Mouse (Mus musculus) granulocyte monocyte progenitor cell, adult 5-6 weeks (primary cell): ENCODE measurements at regions not wholly inside any gene's neighbourhood (a gene's known extent, or its start where the extent isn't known, plus 50 kb on each side); places are given as distances from the start of the nearest gene placed in this dataset.

ENCODE experiments used
- ATAC-seq: replicated peaks from 2 replicates; pipeline ENCODE4 v1.8.0; 2016; ENCODE audit warnings: mild to moderate bottlenecking, moderate TSS enrichment, inconsistent platforms; ENCODE audit not compliant: poor library complexity, severe bottlenecking

DNA sequence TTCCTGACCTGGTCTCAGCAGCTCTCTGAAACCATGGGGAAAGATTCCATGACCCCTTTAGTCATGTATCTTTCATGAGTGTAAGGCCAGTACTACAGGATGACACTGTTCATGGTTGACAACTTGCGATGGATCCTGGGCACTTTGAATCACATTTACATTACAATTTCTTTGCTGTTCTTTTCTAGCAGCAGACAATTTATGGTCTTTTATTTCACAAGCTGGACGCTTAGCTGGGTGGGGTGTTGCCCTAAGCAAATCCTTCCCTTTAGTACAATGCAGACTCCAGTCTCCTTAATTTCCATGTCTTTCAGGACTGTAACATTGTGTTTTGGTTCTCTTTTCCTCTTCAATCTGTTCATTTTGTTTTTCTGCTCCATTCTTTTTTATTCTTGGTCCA lies 89.0 kb upstream of the Slc7a14 start:
- no peak for ATAC-seq

DNA sequence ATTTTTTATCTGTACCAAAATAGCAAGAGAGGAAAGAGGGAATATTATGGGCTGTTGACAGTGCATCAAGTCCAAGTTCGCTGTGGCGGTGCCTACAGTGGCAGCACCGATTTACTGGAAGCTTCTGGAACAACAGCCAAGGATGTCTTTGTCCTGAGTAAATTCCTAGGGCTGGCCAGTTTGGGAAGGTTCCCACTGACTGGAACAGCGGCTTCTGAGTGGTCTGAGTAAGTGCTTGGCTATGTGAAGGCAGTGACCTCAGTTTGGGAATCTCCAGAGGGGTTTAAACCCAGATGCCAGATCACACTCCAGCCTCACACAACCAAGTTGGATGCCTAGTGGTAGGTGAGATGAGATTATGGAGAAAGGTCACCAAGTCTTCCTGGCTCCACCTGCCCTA lies 84.4 kb upstream of the Slc7a14 start:
- no peak for ATAC-seq

DNA sequence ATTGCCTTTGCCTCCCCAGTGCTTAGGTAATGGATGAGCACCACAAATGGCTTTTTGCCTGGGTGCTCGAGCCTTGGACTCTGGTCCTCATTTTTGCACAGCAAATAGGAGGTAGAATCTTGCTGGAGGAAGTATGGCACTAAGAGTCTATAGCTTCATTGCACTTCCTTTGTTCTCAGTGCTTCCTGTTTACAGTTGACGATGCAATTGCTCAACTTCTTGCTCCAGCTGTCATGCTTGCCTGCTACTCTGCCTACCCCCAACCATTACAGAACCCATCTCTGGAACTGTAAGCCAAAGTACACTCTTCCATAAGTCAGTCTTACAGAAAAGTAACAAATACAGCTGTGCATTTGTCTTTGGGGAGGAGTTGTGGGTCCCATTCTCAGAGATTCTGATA lies 79.8 kb upstream of the Slc7a14 start:
- ATAC-seq = peak; percentile 73

DNA sequence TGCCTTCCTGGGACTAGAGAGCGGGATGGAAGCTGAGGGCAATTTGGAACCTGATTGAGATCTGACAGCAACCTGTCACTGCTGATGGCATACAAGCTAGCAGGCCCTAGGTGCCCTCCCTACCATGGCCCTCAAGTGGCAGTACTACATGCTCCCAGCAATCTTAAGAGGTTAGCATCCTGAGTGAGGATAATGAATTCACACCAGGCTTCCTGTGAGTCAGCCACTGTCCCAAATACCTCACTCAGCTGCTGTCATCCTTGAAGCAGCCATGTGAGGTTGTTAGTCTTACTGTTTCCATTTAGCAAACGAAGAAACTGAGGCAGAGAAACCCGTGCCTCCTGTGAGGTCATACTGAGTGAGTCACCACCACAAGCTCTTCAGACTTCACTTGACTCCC lies 65.5 kb upstream of the Slc7a14 start:
- no peak for ATAC-seq

DNA sequence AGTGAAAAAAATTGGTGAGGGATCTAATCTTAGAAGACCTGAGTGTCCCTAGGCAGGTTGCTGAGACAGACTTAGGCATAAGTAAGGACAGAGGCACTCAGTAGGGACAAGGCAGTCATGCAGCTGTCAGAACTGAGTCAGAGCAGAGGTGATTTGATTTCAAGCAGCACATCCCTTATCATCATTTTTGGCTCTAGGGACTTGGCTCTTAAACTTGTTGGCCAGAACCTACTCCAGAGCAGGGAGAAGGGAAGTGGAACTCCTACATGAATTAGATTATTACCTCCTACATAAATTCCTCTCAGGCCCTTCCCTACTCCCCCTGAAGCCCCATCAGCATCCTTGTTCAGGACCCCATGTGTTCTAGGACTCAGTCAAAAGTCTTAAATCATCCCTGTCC lies 63.9 kb upstream of the Slc7a14 start:
- ATAC-seq = no peak

DNA sequence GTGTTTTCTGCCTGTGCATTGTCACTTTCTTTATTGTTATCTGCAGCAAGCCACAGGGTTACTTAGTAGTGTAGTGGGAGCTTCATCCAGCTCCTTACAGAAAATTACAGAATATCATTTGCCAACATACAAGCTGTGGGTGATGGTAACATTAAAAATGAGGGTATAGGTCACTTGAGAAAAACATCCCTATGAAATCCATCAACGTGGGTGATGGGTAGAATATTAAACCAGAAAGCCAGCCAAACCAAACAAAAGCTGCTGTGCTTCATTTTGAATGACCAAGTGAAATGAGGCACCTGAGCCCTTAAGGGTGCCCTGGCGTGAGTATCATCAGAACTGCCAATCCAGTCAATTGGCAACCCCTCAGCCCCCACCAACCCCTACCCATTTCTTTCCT lies 58.1 kb upstream of the Slc7a14 start:
- ATAC-seq = no peak
